Mouse (Mus musculus): ENCODE measurements at regions not wholly inside any gene's neighbourhood (a gene's known extent, or its start where the extent isn't known, plus 50 kb on each side); places are given as distances from the start of the nearest gene placed in this dataset.
A peak's percentile ranks its signal among the peaks of the same experiment; 100 is the strongest.

GRCm38 (mm10) chr2:107785521-107785920 is 495.1 kb downstream of the Kcna4 start:
- no peak for DNase-seq

- DNase-seq = no peak
Measured at GRCm38 (mm10) chr2:107796930-107797329, 506.5 kb downstream of the Kcna4 start.

GRCm38 (mm10) chr2:107813206-107813605 is 522.8 kb downstream of the Kcna4 start:
- DNase-seq = no peak

DNA sequence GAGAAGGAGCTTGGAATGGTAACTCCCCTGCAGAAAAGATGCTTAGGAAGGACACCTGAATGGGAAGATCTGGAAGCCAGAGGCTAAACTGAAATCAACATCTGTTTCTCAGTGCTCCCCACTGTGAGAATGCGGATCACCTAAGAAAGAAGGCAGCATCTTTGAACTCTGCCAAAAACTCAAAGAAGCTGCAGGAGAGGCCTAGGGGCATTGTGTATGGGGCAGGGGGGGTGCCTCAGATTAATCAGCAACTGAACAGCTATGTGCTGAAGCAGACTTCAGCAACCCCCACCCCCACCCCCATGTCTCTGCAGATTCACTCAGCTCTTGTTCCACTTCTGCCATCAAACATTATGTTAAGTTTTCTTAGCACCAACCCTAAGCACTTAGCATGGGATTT is 523.6 kb downstream of the Kcna4 start:
- peak; percentile 8 for DNase-seq

Data from embryo, embryonic 11 days (tissue).